Mouse (Mus musculus) bone marrow macrophage, adult 2 months (primary cell): ENCODE measurements around the gene Man2c1.

Source experiments
- CTCF ChIP-seq: IDR thresholded peaks from 2 replicates; pipeline ENCODE4 v1.5.1; 2012; ENCODE audit warnings: low read depth, mild to moderate bottlenecking, low read length, moderate library complexity
- POLR2A ChIP-seq: IDR thresholded peaks from 2 replicates; pipeline ENCODE4 v1.6.1; 2012; ENCODE audit warnings: mild to moderate bottlenecking, low read depth, low read length, borderline replicate concordance

- TF ChIP-seq POLR2A (no peak), CTCF (no peak)
Observed at GRCm38 (mm10) chr9:57138507-57138906, 8.0 kb downstream of the Man2c1 start.
